In the genomic region with DNA sequence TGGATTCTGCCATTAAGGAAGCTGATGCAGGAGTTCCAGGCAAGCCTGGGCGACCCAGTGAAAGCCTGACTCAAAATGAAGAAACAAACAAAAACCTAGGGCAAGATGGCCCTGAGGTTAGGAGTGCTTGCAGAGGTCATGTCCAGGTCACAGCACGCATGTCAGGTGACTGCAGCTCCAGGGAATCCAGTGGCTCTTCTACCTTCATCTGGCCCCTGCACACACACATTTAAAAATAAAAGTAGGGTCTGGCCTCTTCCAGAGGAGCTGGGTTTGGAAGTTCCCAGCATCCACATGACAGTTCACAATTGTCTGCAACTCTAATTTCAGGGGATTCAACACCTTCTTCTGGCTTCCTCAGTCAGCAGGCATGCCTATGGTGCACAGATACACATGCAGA, we compare ENCODE assay signal across 20 mouse cellular contexts. TPM values are rescaled to one million over a fixed set of nuclear protein-coding genes. Genes with fewer than 3 reads are reported as not detected.
A peak's percentile ranks its signal among the peaks of the same experiment; 100 is the strongest.
DNase-seq lines count a peak whose midpoint lies in the region; ATAC-seq lines count a peak whose summit lies in the region.
"Had no signal": no experiment of that assay in that cellular context is flagged by ENCODE, and none has a peak within 500 bp of the region (broad histone marks: within the 10 kb centered on the region; RNA-seq: fewer than 3 reads in every experiment).

No protein-coding gene starts in this region.

- no peak overlapping the region for H3K9ac ChIP-seq in midbrain, embryonic 11.5 days (ENCODE audit: low read length)
- H3K9ac ChIP-seq in midbrain, embryonic 16.5 days (ENCODE audit: low read depth, low read length): no peak overlapping the region
- H3K9ac ChIP-seq: embryonic facial prominence, embryonic 12.5 days; forebrain, embryonic 12.5 days had no signal

- ATAC-seq in midbrain, embryonic 11.5 days (ENCODE audit: low FRiP score): no peak
- ATAC-seq in midbrain, embryonic 16.5 days: no peak
- ATAC-seq: forebrain, embryonic 14.5 days; forebrain, embryonic 16.5 days had no signal

- 67% methylated on average over 2 of the region's 2 CpGs for WGBS in midbrain, embryonic 11.5 days
- 82% methylated on average over 2 of the region's 2 CpGs for WGBS in midbrain, embryonic 16.5 days

- H3K4me2 ChIP-seq in midbrain, embryonic 11.5 days: no peak overlapping the region
- no peak overlapping the region for H3K4me2 ChIP-seq in midbrain, embryonic 16.5 days (ENCODE audit: low read length)
- H3K4me2 ChIP-seq: embryonic facial prominence, embryonic 12.5 days; forebrain, embryonic 12.5 days had no signal

- H3K9me3 ChIP-seq in midbrain, embryonic 11.5 days (ENCODE audit: control insufficient read depth, low read length): no peaks in the 10 kb centered on the region
- no peaks in the 10 kb centered on the region for H3K9me3 ChIP-seq in midbrain, embryonic 16.5 days (replicated peaks; ENCODE audit: control insufficient read depth, low read length, poor library complexity, severe bottlenecking)
- H3K9me3 ChIP-seq: embryonic facial prominence, embryonic 10.5 days; embryonic facial prominence, embryonic 12.5 days; forebrain, embryonic 12.5 days had no signal

- peak; percentile 68 for DNase-seq in midbrain, embryonic 11.5 days (ENCODE audit: low spot score, missing footprints)
- DNase-seq in ES-CJ7 (ENCODE audit: low read depth, low spot score) (peak; percentile 53), ZHBTc4 (ENCODE audit: low read depth, low spot score) (peak; percentile 43)
- no peak for DNase-seq in adrenal gland, adult 8-10 months
- no peak for DNase-seq in left cerebral cortex, adult 18-20 months (ENCODE audit: low spot score in 2 of 2)
- DNase-seq: adrenal gland, adult 2 months; adrenal gland, postnatal 14 days; adrenal gland, postnatal 36 days; cerebellum, adult 11-12 months; cerebellum, adult 2 months; cerebellum, adult 9-10 months; cerebellum, postnatal 10 days; cerebellum, postnatal 25 days; embryo, embryonic 11 days had no signal

- H3K27ac ChIP-seq in midbrain, embryonic 11.5 days (ENCODE audit: low read depth, low read length): no peak overlapping the region
- no peak overlapping the region for H3K27ac ChIP-seq in midbrain, embryonic 16.5 days (ENCODE audit: low read length)
- H3K27ac ChIP-seq: embryonic facial prominence, embryonic 10.5 days; embryonic facial prominence, embryonic 12.5 days; forebrain, embryonic 12.5 days had no signal

- no peaks in the 10 kb centered on the region for H3K4me1 ChIP-seq in midbrain, embryonic 11.5 days (ENCODE audit: control insufficient read depth, insufficient read depth, low read length)
- no peaks in the 10 kb centered on the region for H3K4me1 ChIP-seq in midbrain, embryonic 16.5 days (ENCODE audit: control insufficient read depth, insufficient read depth, low read length)
- H3K4me1 ChIP-seq: embryonic facial prominence, embryonic 12.5 days; forebrain, embryonic 12.5 days had no signal

- no peaks in the 10 kb centered on the region for H3K36me3 ChIP-seq in midbrain, embryonic 11.5 days (ENCODE audit: control insufficient read depth, insufficient read depth, low read length)
- no peaks in the 10 kb centered on the region for H3K36me3 ChIP-seq in midbrain, embryonic 16.5 days (ENCODE audit: control insufficient read depth, insufficient read depth, low read length)
- H3K36me3 ChIP-seq: embryonic facial prominence, embryonic 10.5 days; embryonic facial prominence, embryonic 12.5 days; forebrain, embryonic 12.5 days had no signal

- H3K27me3 ChIP-seq in midbrain, embryonic 11.5 days (ENCODE audit: control insufficient read depth, insufficient read depth, low read length): no peaks in the 10 kb centered on the region
- no peaks in the 10 kb centered on the region for H3K27me3 ChIP-seq in midbrain, embryonic 16.5 days (ENCODE audit: control insufficient read depth, insufficient read depth, low read depth, low read length)
- H3K27me3 ChIP-seq: forebrain, embryonic 12.5 days had no signal

- H3K4me3 ChIP-seq in midbrain, embryonic 11.5 days (ENCODE audit: low read depth, low read length): no peak overlapping the region
- no peak overlapping the region for H3K4me3 ChIP-seq in midbrain, embryonic 16.5 days (ENCODE audit: low read depth, low read length)
- H3K4me3 ChIP-seq: embryonic facial prominence, embryonic 10.5 days; embryonic facial prominence, embryonic 12.5 days; forebrain, embryonic 12.5 days had no signal

RNA-seq across cellular contexts. Expression of a gene that starts 21.7 kb away (rescaled TPM):
- polyA plus RNA-seq in midbrain, embryonic 11.5 days (2014; fragmentation: Nextera tagmentation; extraction: Ambion mirVana): 117 and 130 TPM in 2 replicates
- polyA plus RNA-seq in midbrain, embryonic 16.5 days (2015; fragmentation: Nextera tagmentation; extraction: Ambion mirVana): 109 and 117 TPM in 2 replicates
- 100 to 1,000 TPM in 2 of 4 experiments, 10 to 100 TPM in 2; 88.2 to 135 (median 105) TPM for total RNA-seq in adrenal gland, adult 8-10 months (2022)
- total RNA-seq in left cerebral cortex, adult 18-20 months (2021): 100 to 1,000 TPM; 104 to 116 TPM

Comparison
In these comparisons a context has a peak if more than half of its experiments do, and no peak if none do; other contexts are left out.
1. DNase-seq: peak in midbrain, embryonic 11.5 days (single experiment), ES-CJ7 (single experiment) and ZHBTc4 (single experiment); none in adrenal gland, adult 8-10 months (single experiment) and left cerebral cortex, adult 18-20 months (0 of 2).